ENCODE assay signal across 18 mouse cellular contexts in genomic region chr14:17057355-17057754, GRCm38 (mm10).
DNase-seq lines count a peak whose midpoint lies in the region; ATAC-seq and TF ChIP-seq lines count a peak whose summit lies in the region.
"Had no signal": no experiment of that assay in that cellular context is flagged by ENCODE, and none has a peak within 500 bp of the region (broad histone marks: within the 10 kb centered on the region; RNA-seq: fewer than 3 reads in every experiment).

No protein-coding gene starts in this region.

- 80% methylated on average over 3 of the region's 3 CpGs for WGBS in forebrain, embryonic 15.5 days
- WGBS in forebrain, embryonic 11.5 days: 91% methylated on average over 3 of the region's 3 CpGs
- WGBS in forebrain, postnatal 0 days: 84% methylated on average over 3 of the region's 3 CpGs
- 90% methylated on average over 3 of the region's 3 CpGs for WGBS in forebrain, embryonic 12.5 days
- WGBS in heart, embryonic 12.5 days: 78% methylated on average over 3 of the region's 3 CpGs

- H3K36me3 ChIP-seq in forebrain, embryonic 15.5 days: no peaks in the 10 kb centered on the region
- no peaks in the 10 kb centered on the region for H3K36me3 ChIP-seq in forebrain, embryonic 11.5 days (ENCODE audit: control insufficient read depth, insufficient read depth, low read length)
- no peaks in the 10 kb centered on the region for H3K36me3 ChIP-seq in forebrain, postnatal 0 days (ENCODE audit: insufficient read depth)
- no peaks in the 10 kb centered on the region for H3K36me3 ChIP-seq in forebrain, embryonic 12.5 days (replicated peaks)
- H3K36me3 ChIP-seq in heart, embryonic 12.5 days: no peaks in the 10 kb centered on the region
- H3K36me3 ChIP-seq: embryonic facial prominence, embryonic 10.5 days; embryonic facial prominence, embryonic 12.5 days had no signal

- ATAC-seq in forebrain, embryonic 15.5 days (replicated peaks): peak; percentile 57
- ATAC-seq in forebrain, embryonic 11.5 days (replicated peaks; ENCODE audit: low FRiP score): no peak
- peak; percentile 91 for ATAC-seq in forebrain, postnatal 0 days
- no peak for ATAC-seq in forebrain, embryonic 12.5 days (ENCODE audit: low FRiP score)
- no peak for ATAC-seq in heart, embryonic 12.5 days (ENCODE audit: insufficient number of reproducible peaks, low FRiP score)

- TF ChIP-seq CTCF in forebrain, postnatal 0 days (IDR thresholded peaks at IDR 0.05; ENCODE audit: low read depth): no peak
- TF ChIP-seq CTCF in brain, embryonic 14.5 days (IDR thresholded peaks at IDR 0.05; ENCODE audit: borderline replicate concordance, extremely low read depth, insufficient read depth, insufficient read length): no peak

- H3K4me3 ChIP-seq in forebrain, embryonic 15.5 days: no peak overlapping the region
- no peak overlapping the region for H3K4me3 ChIP-seq in forebrain, embryonic 11.5 days (ENCODE audit: low read depth, low read length)
- no peak overlapping the region for H3K4me3 ChIP-seq in forebrain, postnatal 0 days (ENCODE audit: low read depth, low read length)
- H3K4me3 ChIP-seq in forebrain, embryonic 12.5 days (replicated peaks): no peak overlapping the region
- no peak overlapping the region for H3K4me3 ChIP-seq in heart, embryonic 12.5 days
- H3K4me3 ChIP-seq: embryonic facial prominence, embryonic 10.5 days; embryonic facial prominence, embryonic 12.5 days had no signal

- no peaks in the 10 kb centered on the region for H3K27me3 ChIP-seq in forebrain, embryonic 15.5 days
- H3K27me3 ChIP-seq in forebrain, embryonic 11.5 days (ENCODE audit: control insufficient read depth, insufficient read depth, low read length): no peaks in the 10 kb centered on the region
- no peaks in the 10 kb centered on the region for H3K27me3 ChIP-seq in forebrain, postnatal 0 days (ENCODE audit: insufficient read depth, low read length)
- H3K27me3 ChIP-seq in forebrain, embryonic 12.5 days: no peaks in the 10 kb centered on the region
- H3K27me3 ChIP-seq in heart, embryonic 12.5 days (replicated peaks): no peaks in the 10 kb centered on the region
- H3K27me3 ChIP-seq: embryonic facial prominence, embryonic 12.5 days had no signal

- no peak for TF ChIP-seq POLR2A in brain, embryonic 14.5 days (IDR thresholded peaks at IDR 0.05; ENCODE audit: borderline replicate concordance, extremely low read depth, insufficient read depth, insufficient read length, poor library complexity, severe bottlenecking)

- no peak for DNase-seq in forebrain, embryonic 11.5 days (ENCODE audit: low spot score)
- DNase-seq in forebrain, postnatal 0 days: peak; percentile 46
- DNase-seq in brain, adult 2 months (ENCODE audit: low read depth, low spot score): peak; percentile 13
- DNase-seq in brain, embryonic 14.5 days (ENCODE audit: low read depth): peak; percentile 29
- DNase-seq in thymus, postnatal 14 days: no peak
- DNase-seq: adrenal gland, adult 2 months; adrenal gland, postnatal 10 days; adrenal gland, postnatal 25 days; cerebellum, adult 11-12 months; cerebellum, adult 2 months; cerebellum, adult 9-10 months; cerebellum, postnatal 10 days; cerebellum, postnatal 25 days had no signal

- H3K4me1 ChIP-seq in forebrain, embryonic 15.5 days: no peaks in the 10 kb centered on the region
- no peaks in the 10 kb centered on the region for H3K4me1 ChIP-seq in forebrain, embryonic 11.5 days (replicated peaks; ENCODE audit: control insufficient read depth, insufficient read depth, low read length)
- H3K4me1 ChIP-seq in forebrain, postnatal 0 days (ENCODE audit: insufficient read depth): no peaks in the 10 kb centered on the region
- no peaks in the 10 kb centered on the region for H3K4me1 ChIP-seq in forebrain, embryonic 12.5 days
- no peaks in the 10 kb centered on the region for H3K4me1 ChIP-seq in heart, embryonic 12.5 days (replicated peaks)
- H3K4me1 ChIP-seq: embryonic facial prominence, embryonic 10.5 days had no signal

- H3K27ac ChIP-seq in forebrain, embryonic 15.5 days (replicated peaks): no peak overlapping the region
- no peak overlapping the region for H3K27ac ChIP-seq in forebrain, embryonic 11.5 days (ENCODE audit: low read depth, low read length)
- H3K27ac ChIP-seq in forebrain, postnatal 0 days (ENCODE audit: low read depth, low read length): no peak overlapping the region
- H3K27ac ChIP-seq in forebrain, embryonic 12.5 days: no peak overlapping the region
- no peak overlapping the region for H3K27ac ChIP-seq in heart, embryonic 12.5 days (ENCODE audit: poor library complexity, severe bottlenecking)
- H3K27ac ChIP-seq: embryonic facial prominence, embryonic 10.5 days; embryonic facial prominence, embryonic 12.5 days had no signal

- H3K9me3 ChIP-seq in forebrain, embryonic 15.5 days: no peaks in the 10 kb centered on the region
- H3K9me3 ChIP-seq in forebrain, embryonic 11.5 days (ENCODE audit: control insufficient read depth, low read length): no peaks in the 10 kb centered on the region
- H3K9me3 ChIP-seq in forebrain, postnatal 0 days (ENCODE audit: low read length): no peaks in the 10 kb centered on the region
- no peaks in the 10 kb centered on the region for H3K9me3 ChIP-seq in forebrain, embryonic 12.5 days
- no peaks in the 10 kb centered on the region for H3K9me3 ChIP-seq in heart, embryonic 12.5 days (replicated peaks)
- H3K9me3 ChIP-seq: embryonic facial prominence, embryonic 10.5 days; embryonic facial prominence, embryonic 12.5 days had no signal

- no peak overlapping the region for H3K9ac ChIP-seq in forebrain, embryonic 15.5 days (replicated peaks)
- H3K9ac ChIP-seq in forebrain, embryonic 11.5 days (ENCODE audit: low read length): no peak overlapping the region
- H3K9ac ChIP-seq in forebrain, postnatal 0 days: no peak overlapping the region
- no peak overlapping the region for H3K9ac ChIP-seq in forebrain, embryonic 12.5 days
- H3K9ac ChIP-seq in heart, embryonic 12.5 days: no peak overlapping the region
- H3K9ac ChIP-seq: embryonic facial prominence, embryonic 12.5 days had no signal

- H3K4me2 ChIP-seq in forebrain, embryonic 15.5 days (replicated peaks): no peak overlapping the region
- H3K4me2 ChIP-seq in forebrain, embryonic 11.5 days (ENCODE audit: low read depth, low read length, severe bottlenecking): no peak overlapping the region
- no peak overlapping the region for H3K4me2 ChIP-seq in forebrain, postnatal 0 days (ENCODE audit: low read depth)
- H3K4me2 ChIP-seq in forebrain, embryonic 12.5 days: no peak overlapping the region
- H3K4me2 ChIP-seq in heart, embryonic 12.5 days: no peak overlapping the region
- H3K4me2 ChIP-seq: embryonic facial prominence, embryonic 12.5 days had no signal

Comparison
In these comparisons a context has a peak if more than half of its experiments do, and no peak if none do; other contexts are left out.
1. ATAC-seq: peak in forebrain, embryonic 15.5 days (single experiment) and forebrain, postnatal 0 days (single experiment); none in forebrain, embryonic 11.5 days (single experiment), forebrain, embryonic 12.5 days (single experiment) and heart, embryonic 12.5 days (single experiment).
2. DNase-seq: peak in forebrain, postnatal 0 days (single experiment), brain, adult 2 months (single experiment) and brain, embryonic 14.5 days (single experiment); none in forebrain, embryonic 11.5 days (single experiment) and thymus, postnatal 14 days (single experiment).